Mouse (Mus musculus) layer of hippocampus, postnatal 25 days (tissue): ENCODE results near the gene Gfra1. TPM values are rescaled to one million over a fixed set of nuclear protein-coding genes. Genes with fewer than 3 reads are reported as not detected.

Experiments
- DNase-seq, 2 experiments: peaks; one replicate each; pipeline ENCODE4 v3.0.0; 2022; ENCODE audit warnings: mixed read lengths in 2 of 2, low spot score in 1 of 2; ENCODE audit errors: extremely low spot score in 1 of 2
- total RNA-seq, 2 experiments: library from RNA; stranded (reverse); gene quantifications; 2 replicates each; pipeline ENCODE4 v1.2.3; 2021

Gfra1 gene
- total RNA-seq, 2 experiments from 2014 or later = 57.4 to 68.1 TPM

- DNase-seq = no peak
These were observed 184.9 kb downstream of the Gfra1 start for GRCm38 (mm10) chr19:58270778-58271177.

GRCm38 (mm10) chr19:58268476-58268875 lies 187.2 kb downstream of the Gfra1 start:
- DNase-seq = no peak

GRCm38 (mm10) chr19:58266600-58266999 lies 189.1 kb downstream of the Gfra1 start:
- no peak for DNase-seq

DNA sequence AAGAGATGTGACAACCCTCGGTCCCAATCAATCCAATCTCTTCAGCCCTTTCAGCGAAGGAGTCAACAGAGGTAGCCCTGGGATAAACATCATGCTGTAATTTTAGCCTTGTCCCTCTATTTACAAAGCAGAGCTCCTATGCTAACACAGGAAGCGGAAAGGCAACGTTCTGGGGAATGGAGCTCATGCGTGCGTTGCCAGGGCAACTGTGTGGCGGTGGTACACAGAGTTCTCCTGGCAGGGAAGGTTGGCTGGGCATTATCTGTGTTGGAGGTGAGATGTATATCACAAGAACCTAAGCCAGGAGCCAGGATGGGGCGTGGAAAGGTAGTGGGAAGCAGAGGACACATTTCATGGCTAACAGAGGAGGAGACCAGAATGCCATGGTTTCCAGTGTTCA lies 194.8 kb downstream of the Gfra1 start:
- no peak for DNase-seq

DNA sequence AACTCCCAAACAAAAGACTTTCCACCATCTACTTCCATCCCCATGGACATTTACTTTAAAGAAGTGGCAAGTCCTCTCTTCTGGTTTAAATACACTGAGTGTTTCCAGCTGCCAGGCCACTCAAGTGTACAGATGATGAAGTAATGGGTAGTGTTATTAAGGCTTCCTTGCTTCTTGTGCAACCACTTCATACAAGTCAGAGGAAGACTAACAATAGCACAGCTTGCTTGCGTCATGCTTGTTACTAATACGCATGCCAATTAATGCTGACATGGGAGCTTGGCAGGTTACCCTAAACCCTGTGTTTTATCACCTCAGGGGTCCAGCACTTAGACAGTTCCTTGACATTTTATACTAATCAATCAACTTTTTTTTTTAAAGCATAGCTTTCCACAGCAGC lies 196.5 kb downstream of the Gfra1 start:
- DNase-seq = no peak

DNA sequence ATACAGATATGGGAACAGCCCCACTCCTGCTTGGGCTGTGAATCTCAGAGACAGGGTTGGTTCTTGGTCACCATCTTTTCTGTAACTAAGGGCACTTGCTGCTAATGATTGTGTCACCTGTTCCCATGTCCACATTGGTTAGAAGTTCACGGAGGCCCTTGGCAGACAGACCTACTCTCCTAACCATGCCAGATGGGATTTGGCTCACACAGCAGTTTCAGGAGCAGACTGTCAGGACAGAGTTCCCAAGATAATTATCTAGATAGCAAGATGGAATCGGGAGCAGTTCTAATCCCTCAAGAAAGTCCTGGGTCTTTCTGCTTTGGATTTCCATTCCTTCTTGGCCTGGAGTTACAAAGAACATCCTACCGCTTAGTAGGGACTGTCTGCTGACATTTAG lies 199.2 kb downstream of the Gfra1 start:
- no peak for DNase-seq

DNA sequence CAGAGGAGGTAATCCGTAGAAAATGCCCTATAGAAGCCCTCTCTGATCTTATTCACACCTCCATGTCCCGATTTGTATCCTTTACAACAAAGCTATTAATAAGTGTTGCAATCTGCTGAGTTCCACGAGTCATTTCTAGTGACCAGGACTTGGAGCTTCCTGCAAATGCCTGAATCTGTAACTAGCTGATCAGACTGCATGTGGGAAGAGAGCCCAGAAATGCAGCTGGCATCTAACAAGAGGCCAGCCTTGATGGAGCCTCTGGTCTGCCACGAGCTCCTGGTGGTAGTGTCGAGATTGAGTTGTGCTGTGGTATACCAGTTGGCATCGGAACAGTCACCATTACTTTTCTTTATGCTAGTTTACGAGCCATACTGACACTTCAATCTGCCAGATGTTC lies 200.3 kb downstream of the Gfra1 start:
- no peak for DNase-seq

DNA sequence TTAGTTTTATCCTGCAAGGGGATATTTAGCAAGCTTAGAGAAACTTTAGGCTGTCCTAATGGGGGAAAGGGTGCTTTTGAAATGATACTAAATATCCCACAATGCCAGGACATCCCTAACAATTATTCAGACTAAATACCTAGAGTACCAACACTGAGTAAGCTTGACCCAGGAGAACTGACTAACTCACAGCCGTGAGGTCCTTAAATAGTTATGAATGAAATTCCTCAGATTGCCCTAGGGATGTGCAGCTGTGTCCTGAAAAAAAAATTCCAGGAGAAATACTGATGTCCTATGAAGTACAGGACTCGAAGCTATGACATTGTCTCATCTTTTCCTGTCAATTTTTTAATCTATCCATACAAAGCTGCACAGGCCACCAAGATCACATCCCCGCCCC lies 201.5 kb downstream of the Gfra1 start:
- DNase-seq = no peak

DNA sequence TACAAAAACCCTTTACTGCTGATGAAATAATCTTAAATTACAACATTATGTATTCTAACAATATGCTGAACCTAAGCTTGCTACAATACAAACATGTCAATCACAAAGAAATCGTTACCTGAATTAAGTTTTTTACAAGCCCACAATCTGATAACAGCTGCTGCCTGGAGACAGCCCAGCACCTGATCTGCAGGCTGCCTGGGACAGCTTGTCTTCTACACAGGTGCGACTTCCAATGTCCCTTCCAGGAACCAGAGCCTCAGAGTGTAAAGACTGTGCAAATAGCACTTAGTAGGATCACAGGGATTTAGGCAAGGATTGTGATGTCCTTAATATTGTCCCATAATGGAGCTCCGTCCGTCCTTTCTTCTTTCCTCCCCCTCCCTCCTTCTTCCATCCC lies 204.0 kb downstream of the Gfra1 start:
- no peak for DNase-seq

DNA sequence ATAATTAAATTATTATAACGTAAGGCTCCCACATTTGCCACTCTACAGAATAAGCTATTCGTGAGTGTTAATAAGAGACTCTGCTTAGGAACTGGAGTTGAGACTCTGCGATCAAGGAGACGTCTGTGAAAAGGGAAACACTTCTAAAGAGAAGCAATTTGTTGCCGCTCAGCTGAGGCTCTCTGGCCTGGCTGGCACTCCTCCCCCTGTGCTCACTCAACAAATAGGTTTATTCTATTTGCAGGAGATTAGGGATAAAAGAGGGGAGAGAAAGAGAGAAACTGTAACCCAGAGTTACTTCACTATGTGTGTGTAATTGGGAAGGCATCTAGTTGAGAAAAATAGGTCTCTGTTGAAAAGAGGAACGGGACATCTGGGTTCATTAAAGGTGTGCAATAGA lies 204.6 kb downstream of the Gfra1 start:
- DNase-seq = no peak

GRCm38 (mm10) chr19:58250237-58250636 lies 205.5 kb downstream of the Gfra1 start:
- no peak for DNase-seq

- DNase-seq = no peak
These were observed 211.6 kb downstream of the Gfra1 start for GRCm38 (mm10) chr19:58244148-58244547.

- no peak for DNase-seq
These were observed 212.1 kb downstream of the Gfra1 start for GRCm38 (mm10) chr19:58243604-58244003.

GRCm38 (mm10) chr19:58238325-58238724 lies 217.4 kb downstream of the Gfra1 start:
- no peak for DNase-seq

- DNase-seq = no peak
These were observed 228.0 kb downstream of the Gfra1 start for GRCm38 (mm10) chr19:58227725-58228124.

DNA sequence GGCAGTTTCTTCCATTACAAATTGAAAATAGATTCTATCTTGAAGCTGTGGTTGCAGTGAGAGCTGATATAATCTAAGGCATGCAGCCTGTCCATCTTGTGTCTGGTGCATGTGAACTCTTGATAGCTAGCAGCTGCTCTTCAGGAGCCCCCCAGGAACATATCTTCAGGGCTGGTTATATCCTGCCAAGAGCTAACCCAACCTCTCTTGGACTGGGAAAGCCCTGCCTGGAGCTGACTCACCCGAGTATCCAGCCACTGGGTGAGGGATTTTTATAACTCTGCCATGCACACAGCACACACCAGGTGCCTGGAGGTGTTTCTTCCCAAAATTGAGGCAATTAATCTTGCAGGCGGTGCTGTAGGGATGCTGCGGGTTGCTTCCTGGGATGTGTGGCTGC lies 228.8 kb downstream of the Gfra1 start:
- no peak for DNase-seq

DNA sequence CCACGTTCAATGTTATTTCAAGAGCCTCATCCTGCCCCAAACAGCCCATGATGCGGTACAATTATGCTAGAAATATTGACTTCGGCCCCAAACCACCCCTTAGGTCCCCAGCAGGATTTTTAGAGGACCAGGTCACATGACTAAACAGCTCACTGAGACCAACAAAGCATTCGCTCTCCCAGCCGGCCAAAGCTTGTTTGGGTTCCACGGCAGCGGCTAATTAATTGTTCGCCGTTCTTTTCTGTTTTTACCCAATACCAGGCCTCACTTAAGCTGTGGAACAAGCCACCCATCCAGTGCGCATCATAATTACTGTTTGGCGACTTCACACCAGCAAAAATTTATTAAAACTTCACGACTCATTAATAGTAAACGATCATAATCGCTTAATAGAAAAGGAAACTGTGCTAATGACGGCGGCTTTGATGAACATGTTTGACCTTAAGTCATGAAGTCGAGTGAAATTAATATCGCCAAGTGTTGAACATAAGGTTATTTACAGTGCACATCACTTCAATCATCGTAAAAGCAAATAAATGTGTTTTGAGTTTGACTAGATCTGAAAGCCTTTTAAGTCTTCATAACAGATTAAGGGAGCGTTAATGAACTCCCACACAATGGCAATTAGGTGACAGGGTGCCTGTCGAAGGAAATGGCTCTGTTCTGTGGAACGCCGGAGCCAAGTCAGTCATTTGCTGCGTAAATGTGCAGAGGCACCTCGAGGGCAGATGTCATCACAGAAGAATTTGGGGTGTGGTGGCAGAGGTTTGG lies 235.5 kb downstream of the Gfra1 start:
- DNase-seq = no peak

- DNase-seq = no peak
These were observed 238.1 kb downstream of the Gfra1 start for GRCm38 (mm10) chr19:58217591-58217990.

DNA sequence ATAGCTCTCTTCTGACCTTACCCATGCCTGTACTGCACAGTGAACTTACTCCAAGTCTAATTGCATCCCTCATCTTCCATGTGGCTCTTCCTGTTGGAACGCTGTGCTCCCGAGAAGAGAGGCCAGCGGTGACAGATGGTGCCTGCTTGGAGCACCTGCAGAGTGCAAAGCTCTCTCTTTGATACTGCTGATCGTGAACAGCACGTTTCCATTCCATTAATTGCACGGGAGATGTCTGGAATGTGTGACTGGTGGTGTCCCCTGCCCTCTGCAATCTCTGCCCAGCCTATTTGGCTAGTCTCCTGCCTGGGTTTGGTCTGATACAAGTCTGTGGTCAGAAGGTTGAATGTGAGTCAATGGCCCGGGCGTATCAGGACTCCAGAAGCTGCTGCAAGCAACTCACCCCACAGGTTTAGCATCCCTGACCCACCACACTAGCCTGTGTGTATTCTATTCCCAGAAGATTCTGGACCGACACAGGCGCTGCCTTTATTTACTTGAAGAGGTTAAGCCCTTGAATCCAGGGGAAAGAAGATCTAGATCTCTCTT lies 249.1 kb downstream of the Gfra1 start:
- no peak for DNase-seq

DNA sequence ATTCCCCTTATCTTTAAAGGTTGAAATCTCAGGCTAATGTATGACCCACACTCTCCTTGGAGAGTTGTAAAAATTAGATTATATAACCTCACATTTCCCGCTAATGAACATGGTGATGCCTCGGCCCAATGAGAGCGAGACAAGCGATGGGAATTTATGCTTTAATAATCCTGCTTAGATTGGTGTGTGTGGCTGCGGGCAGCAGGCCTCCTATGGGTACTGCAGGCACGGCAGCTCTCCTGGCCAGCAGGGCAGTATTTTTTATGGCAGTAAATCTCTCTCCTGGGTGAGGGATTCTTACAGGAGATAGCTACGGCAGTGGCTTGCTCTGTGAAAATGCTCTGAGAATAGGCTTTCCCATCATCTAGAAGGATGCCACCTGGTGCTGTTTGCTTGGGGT lies 250.2 kb downstream of the Gfra1 start:
- DNase-seq = no peak

DNA sequence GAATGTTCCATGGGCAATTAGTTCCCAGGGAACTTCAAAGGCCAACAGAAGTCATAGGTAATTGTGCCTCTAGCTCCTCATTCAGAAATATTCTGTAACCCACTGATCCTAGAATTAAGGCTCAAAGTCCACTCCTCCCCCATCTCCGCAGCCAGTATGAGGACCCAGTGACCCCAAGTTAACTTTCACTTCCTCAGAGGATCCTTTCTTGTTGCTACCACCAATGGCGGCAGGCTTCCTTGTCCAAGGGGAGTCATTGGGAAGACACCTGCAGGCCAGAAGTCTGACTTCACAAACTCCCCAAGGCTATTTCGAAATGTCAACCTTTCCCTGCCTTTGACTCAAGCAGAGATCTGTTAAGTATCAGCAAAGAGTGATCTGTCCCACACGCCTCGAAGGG lies 253.1 kb downstream of the Gfra1 start:
- no peak for DNase-seq

GRCm38 (mm10) chr19:58199679-58200078 lies 256.0 kb downstream of the Gfra1 start:
- no peak for DNase-seq
